Mouse (Mus musculus): ENCODE measurements at regions not wholly inside any gene's neighbourhood (a gene's known extent, or its start where the extent isn't known, plus 50 kb on each side); places are given as distances from the start of the nearest gene placed in this dataset.

DNA sequence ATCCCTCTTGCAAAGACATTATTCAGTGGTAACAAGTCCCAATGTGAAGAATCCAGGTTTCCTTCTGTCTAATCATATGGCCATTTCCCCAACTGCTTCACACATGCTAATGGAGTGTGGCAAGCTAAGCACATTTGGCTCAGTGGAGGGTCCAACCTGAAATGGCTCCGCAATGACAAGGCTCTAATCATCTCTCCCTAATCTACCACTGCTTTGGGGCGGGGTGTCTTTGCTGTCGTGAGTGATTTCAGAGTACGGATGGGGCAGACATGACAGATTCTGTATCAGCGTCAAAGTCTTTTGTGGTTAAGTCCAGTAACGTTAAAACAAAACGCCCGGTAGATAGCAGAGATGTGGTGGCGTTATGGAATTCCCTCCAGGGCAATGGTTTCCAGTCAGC is 52.2 kb upstream of the Lmo4 start:
- DNase-seq (ENCODE audit: extremely low spot score in 1 of 2, low spot score in 1 of 2), result no peak

DNA sequence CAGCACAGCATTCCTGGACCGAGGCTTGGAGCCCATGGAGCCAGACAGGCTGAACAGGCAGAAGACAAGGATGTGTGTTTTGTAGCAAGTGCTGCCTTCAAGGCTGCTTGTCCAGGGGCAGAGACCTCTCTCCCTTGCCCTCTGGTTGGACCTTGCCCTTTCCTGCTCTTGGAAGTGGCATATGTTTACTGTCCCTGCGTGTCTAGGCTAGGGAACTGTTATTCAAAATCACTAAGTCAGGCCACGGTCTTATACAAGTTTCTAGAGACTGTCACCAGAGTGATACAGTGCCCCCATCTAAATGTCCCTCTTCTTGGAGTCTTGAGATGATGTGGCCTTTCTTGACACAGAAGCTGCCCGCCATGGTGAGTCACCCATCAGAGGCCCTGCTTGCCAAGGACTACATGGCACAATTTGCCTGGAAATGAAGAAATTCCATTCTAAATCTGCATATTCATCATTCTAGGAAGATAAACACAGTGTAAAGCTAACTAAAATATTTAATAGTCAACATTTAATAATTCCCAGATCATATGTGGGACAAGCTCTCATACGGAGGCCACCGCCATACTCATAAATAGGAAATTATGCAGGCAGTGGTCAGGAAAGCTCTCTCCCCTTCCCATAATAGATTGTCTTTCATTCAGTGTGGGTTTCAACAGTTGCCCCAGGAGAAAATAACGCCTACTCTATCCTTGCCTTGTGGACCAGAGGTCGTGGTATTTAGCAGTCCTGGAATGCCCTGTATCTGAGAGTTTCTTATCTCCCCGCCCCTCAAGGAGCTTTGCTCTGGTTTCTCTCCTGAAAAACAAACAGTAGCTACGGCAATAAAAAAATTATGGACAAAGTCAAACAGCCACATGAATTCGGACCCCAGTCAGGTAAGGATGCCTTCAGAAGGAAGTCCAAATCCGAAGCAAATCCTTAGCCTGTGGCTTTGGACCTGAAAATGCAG is 50.9 kb upstream of the Lmo4 start:
- DNase-seq (ENCODE audit: extremely low spot score in 1 of 2, low spot score in 1 of 2), result no peak

Measured in layer of hippocampus, postnatal 25 days (tissue).